Mouse (Mus musculus): ENCODE results near the gene Nfe2l3.
"Not testable (repeated sequence)": the region's sequence is repeated elsewhere in the genome, so short reads cannot be mapped to it uniquely, and the experiment has no call there.

The Nfe2l3 gene

DNA sequence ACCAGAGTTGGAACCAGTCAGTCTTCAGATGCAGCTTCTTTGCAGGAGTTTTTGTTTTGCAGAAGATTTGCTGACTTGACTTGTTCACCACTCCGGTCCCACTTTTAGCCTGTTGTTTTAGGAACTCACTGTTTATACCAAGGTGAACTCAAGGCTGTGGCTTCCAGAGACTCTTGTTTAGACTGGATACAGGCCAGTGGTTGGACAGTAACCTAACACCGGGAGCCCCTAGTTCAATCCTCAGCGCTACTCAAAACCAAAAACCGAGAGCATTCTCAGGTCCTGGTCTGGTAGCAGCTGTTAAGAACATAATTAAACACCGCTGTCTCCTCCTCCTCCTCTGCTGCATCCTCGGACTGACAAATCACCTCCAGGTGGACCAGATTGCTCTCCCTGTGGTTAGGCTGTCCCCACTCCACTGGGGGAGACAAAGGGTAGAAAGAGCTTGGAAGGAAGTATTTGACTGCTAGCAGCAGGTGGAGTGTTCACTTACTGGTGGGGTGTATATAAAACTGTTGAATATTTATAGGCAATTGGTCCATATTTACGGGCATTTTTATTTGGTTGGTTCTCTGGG, 20.5 kb downstream of the Nfe2l3 start:
- DNase-seq, result no peak

DNA sequence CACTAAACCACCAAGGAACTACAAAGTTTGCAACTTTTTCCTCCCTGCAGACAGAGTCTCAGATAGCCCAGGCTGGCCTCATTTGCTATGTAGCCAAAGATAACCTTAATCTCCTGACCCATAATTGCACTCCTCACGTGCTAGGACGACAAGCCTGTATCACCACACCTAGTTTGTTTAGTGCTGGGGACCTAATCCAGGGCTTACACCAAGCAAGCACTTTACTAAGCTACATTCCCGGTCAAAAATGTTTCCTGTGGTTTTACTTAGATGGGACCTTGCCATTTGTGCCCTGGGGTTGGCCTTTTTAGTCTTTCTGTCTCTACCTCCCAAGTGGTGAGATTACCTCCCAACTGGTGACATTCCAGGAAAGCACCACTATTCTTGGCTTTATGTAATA, 22.5 kb downstream of the Nfe2l3 start:
- DNase-seq, result no peak

DNA sequence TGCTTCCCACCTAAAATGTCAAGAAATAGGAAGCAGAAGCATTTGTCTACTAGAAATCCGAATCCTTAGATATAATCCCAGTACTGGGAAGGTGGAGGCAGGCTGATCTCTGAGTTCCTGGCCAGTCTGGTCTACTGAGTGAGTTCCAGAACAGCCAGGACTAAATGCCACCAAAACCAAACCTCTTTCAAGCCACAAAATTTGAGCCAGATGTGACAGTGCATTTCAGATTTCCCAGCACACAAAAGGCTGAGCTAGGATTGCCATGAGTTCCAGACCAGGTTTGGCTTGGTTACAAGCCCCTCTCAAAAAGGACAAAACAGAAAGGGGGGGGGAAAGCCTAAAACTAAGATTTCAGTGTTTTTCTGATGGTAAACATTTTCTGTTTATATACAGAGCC, 23.7 kb downstream of the Nfe2l3 start:
- DNase-seq, result no peak

DNA sequence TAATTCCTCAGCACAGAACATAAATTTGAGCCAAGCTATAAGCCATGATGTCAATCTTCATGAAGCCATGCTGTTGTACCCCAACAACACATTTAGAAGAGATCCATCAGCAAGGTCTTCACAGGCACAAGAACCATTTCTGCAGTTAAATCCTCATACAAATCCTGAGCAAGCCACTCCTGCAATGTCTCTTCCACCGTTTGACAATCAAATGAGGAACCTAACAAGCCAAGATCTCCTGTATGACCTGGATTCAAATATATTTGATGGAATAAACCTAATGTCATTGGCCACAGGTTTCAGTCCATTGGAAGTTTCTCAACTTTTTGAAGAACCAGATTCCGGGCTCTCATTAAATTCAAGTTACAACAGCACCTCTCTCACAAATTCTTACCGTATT, 24.8 kb downstream of the Nfe2l3 start:
- DNase-seq, result no peak

DNA sequence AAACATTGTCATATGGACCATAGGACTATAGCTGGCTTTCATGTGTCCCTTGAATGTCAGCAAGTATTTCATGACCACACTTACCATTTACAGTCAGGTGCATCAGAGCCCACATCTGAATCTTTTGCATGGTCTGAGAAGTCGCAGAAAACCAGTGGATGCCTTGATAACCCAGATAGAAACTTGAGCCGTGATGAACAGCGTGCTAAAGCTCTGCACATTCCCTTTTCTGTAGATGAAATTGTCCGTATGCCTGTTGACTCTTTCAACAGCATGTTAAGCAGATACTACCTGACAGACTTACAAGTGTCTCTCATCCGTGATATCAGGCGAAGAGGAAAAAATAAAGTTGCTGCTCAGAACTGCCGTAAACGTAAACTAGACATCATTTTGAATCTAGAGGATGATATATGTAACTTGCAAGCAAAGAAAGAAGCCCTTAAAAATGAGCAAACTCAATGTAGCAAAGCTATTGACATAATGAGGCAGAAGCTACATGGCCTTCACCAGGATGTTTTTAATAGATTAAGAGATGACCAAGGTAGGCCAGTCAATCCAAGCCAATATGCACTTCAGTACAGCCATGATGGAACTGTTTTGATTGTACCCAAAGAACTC, 25.4 kb downstream of the Nfe2l3 start:
- DNase-seq, result no peak

DNA sequence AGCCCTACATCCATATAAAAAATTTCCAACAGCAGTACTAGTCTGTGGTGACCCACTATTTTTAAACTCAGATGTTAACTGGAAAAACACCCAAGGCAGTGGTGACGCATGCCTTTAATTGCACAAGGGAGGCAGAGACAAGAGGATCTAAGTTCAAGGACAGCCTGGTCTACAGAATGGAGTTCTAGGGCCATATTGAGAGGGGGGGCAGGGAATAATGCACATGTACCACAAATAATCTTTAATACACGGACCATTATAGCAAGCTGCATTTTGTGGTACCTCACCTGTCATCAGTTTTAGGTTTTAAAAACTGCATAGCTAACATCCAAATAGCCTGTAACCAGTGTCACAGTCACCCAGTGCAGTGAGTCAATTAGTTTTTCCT, 26.4 kb downstream of the Nfe2l3 start:
- no peak for DNase-seq

DNA sequence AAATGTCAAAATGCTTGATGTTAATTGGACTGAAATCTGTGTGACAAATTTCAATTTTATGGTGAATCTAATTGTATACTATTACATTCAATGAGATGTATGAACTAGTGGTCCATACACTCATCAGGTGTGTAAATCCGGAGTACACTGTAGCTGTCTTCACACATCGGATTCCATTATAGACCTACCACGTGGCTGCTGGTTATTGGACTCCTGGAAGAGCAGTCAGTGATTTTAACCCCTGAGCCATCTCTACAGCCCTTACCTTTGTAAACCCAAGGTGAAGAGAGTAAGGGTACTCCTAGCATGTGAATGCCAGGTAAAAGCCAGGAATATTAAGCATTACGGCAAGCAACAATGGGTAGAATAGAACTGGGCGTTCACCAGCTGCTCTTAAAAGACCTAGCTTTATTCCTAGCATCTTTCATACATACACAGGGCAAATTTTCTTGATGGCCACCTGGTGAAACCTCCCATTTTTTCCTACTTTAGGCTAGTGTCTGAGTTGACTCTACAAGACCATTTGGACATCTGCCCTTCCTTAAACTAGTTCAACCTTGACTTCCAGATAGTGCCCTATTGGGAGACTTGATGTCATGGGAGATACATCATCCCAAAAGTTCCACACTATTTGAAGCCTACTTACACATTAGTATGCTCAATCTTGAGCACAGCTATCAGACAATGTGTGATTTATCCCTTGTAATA, 27.0 kb downstream of the Nfe2l3 start:
- DNase-seq, result no peak

DNA sequence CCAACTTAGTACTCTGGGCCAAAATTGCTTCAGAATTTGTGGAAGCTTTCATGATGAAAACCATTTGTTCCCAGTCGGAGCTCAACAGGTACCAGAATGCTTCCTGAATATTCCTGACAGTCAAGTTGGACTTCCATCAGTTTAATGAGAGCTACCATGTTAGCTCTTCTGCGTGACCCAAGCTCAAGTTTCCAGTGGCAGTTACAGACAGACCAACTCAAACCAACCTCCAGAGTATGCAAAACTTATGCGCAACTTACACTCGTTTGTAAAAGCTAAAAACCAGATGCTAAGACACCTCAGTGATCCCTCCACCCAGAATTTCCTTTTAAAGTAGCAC, 27.5 kb downstream of the Nfe2l3 start:
- DNase-seq, result no peak

DNA sequence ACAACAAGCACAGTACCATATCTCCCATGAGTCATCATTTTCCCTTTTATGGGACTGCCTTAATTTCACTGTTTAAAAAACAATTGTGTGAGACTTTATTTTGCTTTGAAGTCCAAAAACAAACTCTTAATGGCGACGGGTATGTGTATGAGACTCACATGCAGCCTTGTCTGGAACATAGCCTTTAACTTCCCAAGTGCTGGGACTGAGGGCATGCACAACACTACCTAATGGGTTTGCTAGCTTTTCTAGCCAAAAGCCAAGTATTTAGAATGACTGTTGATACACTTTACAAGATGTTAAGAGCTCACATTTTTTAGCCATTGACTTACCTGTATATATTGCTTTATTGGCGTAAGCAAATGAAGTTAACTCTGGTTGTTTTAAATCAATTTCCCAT, 27.9 kb downstream of the Nfe2l3 start:
- no peak for DNase-seq

DNA sequence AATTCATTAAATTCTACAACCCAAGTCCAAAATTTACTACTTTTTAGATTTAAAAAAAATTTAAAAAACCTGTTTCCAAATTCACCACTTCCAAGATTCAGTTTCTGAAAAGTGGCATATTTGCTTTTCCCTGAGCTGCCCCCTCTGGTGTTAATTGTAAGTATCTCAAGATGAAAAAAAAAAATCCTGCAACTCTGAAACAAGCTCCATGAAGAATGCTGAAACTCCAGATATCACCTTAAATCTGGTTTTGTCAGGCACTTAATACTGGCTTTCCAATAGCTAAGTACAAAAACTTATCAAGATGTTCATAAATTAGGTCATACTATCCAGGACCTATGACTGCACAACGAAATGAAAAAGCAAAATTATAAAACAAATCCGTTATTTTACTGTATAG, 35.2 kb downstream of the Nfe2l3 start:
- DNase-seq, result no peak

DNA sequence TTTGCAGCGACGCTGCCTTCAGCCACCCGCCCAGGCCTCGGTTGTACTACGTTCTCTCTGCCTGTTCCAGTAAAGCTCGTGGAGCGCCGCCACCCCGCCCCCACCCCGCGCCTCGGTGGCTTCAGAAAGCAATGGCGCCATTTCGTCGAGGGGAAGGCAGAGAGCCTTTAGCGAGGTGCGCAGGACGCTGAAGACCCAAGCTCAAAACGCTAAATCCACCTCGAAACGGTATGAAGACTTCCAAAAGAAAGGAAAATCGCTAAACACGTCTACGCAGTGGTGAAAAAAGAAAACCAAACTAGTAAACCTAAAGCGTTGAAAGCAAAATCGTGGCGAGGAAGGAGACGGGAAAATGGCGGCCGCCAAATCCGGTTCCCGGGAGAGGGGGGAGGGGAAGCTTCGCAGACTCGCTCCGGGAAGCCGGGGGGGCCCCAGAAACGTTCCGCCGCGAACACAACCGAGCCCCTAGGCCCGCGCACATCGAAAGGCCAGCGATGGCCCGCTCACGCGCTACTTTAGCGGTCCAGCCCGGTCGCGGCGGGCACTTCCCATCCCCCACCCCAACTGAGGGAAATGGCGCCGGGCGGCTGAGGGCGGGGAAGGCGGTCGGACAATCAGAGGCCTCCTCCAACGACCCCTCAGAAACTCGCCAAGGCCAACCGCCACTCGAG, 36.6 kb downstream of the Nfe2l3 start:
- DNase-seq, result peak; percentile 45

DNA sequence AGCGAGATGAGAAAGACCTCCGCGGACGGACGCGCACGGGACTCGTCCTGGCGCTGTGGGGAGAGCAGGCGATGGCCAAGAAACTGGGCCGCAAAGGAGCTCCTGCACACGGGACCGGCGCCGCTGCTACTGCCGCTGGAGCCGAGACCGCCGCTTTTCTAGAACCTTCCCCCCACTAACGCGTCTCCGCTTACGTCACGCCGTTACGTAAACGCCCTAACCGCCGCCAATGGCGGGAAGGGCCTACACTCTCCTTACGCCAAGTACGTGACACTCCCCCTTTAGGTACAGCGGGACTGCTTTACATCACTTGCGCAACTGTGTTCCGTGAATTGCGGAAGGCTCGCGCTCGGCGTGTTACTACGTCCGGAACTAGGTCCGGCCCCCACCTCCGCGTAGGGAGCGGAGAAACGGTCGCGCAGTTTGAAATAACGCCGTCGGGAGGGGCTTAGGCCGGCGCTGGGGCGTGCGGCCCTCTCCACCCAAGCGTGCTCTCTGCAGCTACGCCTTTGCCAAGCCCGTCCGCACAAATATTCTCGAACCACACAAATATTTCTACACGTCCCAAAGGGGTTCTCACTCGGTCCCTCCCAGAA, 37.3 kb downstream of the Nfe2l3 start, which contains the start of gene Hnrnpa2b1:
Gene Hnrnpa2b1 (minus strand): TSS at position 180 of the 596 bp plus-strand sequence.
- peak; percentile 97 for DNase-seq

DNA sequence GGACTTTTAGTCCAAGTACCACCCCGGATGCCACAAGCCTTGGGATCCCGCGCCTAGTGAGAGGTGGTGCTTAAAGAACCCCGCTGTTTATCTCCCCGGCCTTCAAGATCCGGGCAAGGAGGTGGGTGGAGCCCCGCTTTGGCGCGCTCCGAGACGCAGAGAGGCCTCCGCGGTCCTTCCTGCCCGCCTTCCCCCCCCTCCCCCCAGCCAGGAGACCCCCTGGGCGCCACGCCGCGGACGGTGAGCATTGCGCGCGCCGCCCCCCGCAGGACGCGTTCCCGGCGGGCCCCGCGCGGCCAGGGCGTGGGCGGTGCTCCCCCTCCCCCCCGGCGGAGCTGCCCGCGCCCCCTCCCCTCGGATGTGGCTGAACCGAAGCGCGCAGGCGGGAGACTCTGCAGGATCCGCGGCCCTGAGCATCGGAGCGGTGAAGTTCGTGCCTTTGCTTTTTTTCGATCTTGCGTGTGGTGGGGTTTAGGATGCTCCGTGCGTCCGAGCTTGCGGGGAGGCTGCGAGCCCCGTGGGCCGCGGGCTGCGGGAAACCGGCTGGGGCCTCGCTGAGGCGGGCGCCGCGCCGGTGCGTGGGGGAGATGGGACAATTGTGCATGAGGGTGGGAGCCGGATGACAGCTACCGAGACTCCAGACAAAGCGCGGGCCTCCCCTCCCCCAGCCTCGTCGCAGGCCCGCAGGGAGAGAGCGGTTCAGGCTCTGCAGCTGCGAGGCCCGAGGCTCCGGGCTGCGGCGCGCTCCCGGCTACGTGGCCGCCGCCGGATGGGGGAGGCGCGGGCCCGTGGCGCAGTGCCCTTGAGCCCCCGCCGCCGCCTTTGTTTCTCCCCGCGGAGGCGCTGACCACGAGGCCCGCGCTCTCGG, 38.1 kb downstream of the Nfe2l3 start, which contains the start of gene Cbx3:
Gene Cbx3 (plus strand): TSS at position 50 of the 868 bp plus-strand sequence.
- peak; percentile 85 for DNase-seq

DNA sequence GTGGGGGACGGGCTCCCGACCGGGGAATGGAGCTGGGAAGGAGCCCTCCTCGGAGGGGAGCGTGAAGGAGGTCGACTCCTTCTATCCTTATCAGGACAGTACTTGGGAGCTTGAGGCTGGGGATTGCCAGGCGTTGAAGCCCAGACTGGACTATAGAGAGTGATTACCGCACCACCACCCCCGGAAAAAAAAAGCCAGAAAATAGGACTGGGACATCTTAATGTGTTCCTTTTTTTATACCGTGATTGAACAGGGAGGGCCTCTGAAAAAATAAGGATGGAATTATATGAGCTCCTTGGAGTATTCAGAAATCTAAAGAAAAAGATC, 38.7 kb downstream of the Nfe2l3 start:
- DNase-seq, result no peak

DNA sequence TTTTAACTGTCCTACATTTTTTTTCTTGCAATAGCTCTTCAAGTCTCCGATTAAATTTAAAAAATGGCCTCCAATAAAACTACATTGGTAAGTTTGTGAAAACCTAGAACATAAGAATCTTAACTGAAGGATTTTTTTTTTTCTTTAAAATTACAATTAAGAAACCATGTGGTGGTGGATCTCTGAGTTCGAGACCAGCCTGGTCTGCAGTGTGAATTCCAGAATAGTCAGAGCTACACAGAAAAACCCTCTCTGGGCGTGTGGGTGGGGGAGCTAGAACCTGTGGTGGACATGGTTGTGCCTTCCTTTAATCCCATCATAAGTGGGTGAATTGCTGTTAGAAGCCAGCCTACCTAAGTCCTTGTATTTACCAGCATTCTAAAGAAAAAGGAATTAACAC, 39.3 kb downstream of the Nfe2l3 start:
- no peak for DNase-seq

DNA sequence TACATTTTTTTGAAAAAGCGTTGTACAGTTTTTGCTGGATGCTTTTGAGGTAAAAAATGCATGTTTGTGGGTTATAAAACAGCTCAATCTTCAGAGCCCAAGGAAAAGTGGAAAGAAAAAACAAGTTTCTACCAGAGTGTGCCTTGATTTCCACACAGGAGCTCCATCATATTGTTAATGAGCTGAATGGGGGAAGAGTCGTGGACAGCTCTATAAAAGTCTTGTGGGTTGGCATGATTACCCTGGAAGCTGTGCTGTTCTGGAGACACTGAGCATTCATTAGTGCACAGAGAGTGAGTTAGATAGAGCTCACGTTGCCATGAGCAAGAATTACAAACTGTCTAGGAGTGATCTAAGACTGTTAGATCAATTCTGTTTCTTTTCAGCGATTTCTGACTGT, 39.7 kb downstream of the Nfe2l3 start:
- DNase-seq, result no peak

DNA sequence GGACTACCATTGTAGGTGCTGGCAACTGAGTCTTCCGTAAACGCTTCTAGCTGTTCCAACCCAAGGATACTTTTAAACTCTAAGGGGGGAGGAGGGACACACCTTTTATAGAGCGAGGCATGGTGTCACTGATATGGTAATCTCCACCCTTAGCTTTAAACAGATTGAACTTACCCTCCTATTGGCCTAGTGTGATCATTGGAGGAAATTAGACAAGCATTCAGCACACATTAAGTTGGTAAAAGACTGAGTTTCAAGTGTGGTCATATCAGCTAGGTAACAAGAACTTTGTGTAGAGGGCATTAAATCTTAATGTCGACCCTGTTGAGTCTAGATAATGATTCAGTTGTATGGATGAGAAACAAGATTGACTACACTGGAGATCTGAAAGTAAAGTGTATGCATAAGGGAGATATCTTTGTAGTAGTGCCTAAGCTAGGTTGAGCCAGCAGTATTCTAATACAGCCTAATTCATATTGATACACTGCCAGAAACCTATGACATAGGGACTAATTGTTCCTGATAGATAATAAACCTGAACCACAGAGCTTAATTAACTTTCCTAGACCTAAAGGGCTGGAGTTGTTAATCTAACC, 46.8 kb downstream of the Nfe2l3 start:
- no peak for DNase-seq

DNA sequence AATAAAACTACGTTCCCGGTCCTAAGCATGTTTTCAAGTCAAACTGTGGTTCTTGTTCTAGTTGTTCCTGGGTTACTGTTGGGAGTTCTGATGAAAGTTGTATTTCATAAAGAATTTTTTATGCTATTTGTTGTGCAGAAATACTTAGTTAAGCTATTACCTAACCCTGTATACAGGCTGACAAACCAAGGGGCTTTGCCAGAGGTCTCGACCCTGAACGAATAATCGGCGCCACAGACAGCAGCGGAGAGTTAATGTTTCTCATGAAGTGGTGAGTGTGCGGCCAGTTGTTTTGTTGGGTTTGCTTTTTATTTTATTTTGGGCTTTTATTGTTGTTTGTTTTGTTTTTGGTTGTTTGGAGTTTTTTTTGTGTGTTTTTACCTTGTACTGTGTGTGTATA, 49.1 kb downstream of the Nfe2l3 start:
- no peak for DNase-seq

DNA sequence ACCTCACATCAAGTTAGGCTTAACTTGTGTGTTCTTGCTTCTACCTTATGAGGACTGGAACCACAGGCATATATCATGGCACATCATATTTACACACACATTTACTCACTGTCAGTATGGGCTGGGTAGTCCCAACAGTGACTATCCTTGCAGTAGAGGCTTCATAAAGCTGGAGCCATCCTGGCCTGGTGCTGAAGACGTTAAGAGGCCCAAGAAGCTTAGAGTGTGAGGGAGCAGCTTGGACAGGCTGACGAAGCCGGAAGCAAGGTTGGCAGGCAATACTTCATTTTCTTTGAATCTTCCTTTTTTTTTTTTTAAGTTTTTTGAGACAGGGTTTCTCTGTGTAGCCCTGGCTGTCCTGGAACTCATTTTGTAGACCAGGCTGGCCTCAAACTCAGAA, 51.4 kb downstream of the Nfe2l3 start:
- DNase-seq, result no peak

DNA sequence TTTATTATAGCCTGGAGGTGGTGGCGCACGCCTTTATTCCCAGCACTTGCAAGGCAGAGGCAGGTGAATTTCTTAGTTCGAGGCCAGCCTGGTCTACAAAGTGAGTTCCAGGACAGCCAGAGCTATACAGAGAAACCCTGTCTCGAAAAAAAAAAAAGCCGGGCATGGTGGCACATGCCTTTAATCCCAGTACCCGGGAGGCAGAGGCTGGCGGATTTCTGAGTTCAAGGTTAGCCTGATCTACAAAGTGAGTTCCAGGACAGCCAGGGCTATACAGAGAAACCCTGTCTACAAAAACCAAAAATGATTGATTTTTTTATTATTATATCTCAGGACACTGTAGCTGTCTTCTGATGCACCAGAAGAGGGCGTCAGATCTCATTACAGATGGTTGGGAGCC, 52.1 kb downstream of the Nfe2l3 start:
- not testable (repeated sequence) for DNase-seq

DNA sequence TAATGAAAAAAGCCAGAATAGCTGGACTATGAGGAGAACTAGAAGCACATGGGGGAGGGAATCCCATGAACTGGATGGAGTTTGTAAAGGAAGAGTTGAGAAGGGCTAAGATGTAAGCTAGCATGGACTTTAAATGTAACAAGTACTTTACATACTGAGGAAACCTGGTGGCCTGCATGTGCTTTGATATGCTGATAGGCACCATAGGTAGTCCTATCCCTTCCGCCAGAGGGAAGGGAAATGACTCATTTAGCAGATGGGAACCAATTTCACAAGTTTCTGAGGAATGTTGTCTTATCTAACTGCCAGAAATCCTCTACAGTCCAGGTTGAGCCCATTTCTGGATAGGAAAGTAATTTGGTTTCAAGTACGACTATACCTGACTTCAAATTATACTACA, 53.2 kb downstream of the Nfe2l3 start:
- DNase-seq, result no peak

DNA sequence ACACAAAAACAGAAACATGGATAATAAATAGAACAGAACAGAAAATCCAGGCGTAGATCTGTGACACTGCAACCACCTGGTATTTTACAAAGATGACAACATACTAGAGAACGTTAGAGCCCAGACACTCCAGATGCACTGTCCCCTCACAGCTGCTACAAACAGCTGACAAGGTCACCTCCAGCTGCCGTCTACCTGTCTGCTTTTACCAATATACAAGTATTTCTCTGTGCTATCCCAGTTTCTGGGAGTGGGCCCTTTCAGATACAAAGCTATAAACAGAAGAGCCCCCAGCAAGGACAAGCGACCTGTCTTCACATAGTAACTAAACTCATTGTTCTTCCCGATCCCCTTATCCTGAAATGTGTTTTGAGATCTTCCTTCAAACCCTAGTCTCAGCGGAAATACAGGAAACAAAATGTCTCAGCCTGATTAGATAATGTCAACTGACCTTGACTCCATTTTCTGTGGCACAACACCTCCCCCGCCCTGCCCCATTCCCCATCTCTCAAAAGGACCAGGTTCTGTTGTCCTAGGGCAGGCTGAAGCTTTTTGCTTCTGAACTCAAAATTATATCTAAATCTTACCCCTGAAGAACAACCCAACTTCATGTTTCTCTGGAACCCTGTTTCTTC, 53.7 kb downstream of the Nfe2l3 start:
- no peak for DNase-seq

Measured in layer of hippocampus, adult 9-11 months (tissue).